Mouse (Mus musculus): ENCODE results near the gene Tmem274. TPM values are rescaled to one million over a fixed set of nuclear protein-coding genes. Genes with fewer than 3 reads are reported as not detected.
A peak's percentile ranks its signal among the peaks of the same experiment; 100 is the strongest.

Tmem274 gene
- polyA plus RNA-seq, 1 experiment, result not detected

DNA sequence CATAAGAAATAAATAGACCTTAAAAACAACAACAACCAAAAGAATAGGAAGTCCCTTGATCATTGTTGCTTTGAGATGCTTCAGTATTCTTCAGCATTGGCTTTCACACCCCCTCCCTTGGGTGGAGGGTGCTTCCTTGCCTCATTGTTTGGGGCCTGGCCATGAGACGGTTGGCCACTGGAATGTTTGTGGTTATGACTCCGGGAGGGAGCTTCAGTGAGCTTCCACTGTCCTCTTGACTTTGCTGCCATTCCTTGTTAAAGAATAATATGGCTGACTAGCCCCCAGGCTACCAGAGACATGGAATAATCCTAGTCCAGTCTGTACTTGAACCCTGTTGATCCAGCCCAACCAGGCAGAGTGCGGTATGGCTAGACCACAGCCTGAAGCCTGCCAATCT is 29.7 kb downstream of the Tmem274 start:
- Histone ChIP-seq H3K4me1 (ENCODE audit: control insufficient read depth, insufficient read depth, low read length) (peaks cover 9% of the 10 kb centered on the region), H3K27ac (ENCODE audit: insufficient read depth, low read depth, low read length) (no peak overlapping the region), H3K4me3 (ENCODE audit: insufficient read depth, low read depth, low read length) (no peak overlapping the region)
- WGBS, result 85% methylated on average over 3 of the region's 3 CpGs
- TF ChIP-seq CTCF (IDR thresholded peaks at IDR 0.05; ENCODE audit: insufficient read depth, low read depth, low read length) (no peak), POLR2A (IDR thresholded peaks at IDR 0.05; ENCODE audit: insufficient read depth, low read depth, low read length) (no peak)

DNA sequence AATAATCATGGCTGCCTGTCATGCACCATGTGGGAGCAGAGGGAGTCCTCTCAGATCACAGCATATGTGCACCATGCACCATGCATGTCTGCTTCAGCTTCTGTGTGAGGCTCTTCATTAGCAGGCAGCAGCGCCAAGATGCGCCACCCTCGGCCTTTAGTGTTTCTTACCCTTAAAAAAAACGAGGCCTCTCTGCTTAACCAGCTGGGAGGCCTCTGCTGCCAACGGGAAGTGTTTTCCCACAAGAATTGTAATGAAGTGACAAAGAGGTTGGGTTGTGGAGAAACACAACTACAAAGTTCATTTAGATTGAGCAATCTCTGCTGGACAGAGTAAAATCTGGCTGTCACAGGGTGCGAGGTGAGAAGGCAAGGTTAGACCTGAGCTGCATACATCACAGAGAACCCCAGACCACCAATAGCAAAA is 34.1 kb downstream of the Tmem274 start:
- H3K4me1 ChIP-seq (ENCODE audit: control insufficient read depth, insufficient read depth, low read length), result peaks cover 2% of the 10 kb centered on the region; the same call in 1 of the 2 replicates
- WGBS, result 44% methylated on average over 6 of the region's 6 CpGs
- TF ChIP-seq POLR2A (IDR thresholded peaks at IDR 0.05; ENCODE audit: insufficient read depth, low read depth, low read length), result no peak
- no peak for TF ChIP-seq CTCF (IDR thresholded peaks at IDR 0.05; ENCODE audit: insufficient read depth, low read depth, low read length)
- no peak overlapping the region for H3K4me3 ChIP-seq (ENCODE audit: insufficient read depth, low read depth, low read length)
- H3K27ac ChIP-seq (ENCODE audit: insufficient read depth, low read depth, low read length), result no peak overlapping the region; the same call in 1 of the 2 replicates

GRCm38 (mm10) chr4:149512072-149512471 is 34.9 kb downstream of the Tmem274 start:
- 72% methylated on average over 7 of the region's 7 CpGs for WGBS
- H3K4me1 ChIP-seq (ENCODE audit: control insufficient read depth, insufficient read depth, low read length), result peaks cover 2% of the 10 kb centered on the region; the same call in 1 of the 2 replicates
- H3K27ac ChIP-seq (ENCODE audit: insufficient read depth, low read depth, low read length), result no peak overlapping the region
- TF ChIP-seq POLR2A (IDR thresholded peaks at IDR 0.05; ENCODE audit: insufficient read depth, low read depth, low read length) (no peak), CTCF (IDR thresholded peaks at IDR 0.05; ENCODE audit: insufficient read depth, low read depth, low read length) (no peak)
- no peak overlapping the region for H3K4me3 ChIP-seq (ENCODE audit: insufficient read depth, low read depth, low read length)

DNA sequence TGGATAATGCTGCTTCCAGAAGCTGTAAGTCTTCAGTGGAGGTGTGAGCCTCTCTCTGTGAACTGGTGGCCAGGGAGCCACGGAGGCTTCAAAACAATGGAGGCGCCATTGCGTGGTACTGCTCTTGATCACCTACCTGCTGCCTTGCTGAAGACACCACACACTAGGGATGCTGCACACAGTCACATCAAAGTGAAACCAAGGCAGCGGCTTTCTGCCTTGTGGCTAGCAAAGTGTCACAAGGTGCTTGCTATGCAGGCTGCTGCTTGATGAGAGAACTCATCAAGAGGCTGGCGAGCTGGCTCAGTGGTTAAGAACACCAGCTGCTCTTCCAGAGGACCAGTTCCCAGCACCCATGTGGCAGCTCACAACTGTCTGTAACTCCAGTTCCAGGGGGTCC is 38.5 kb downstream of the Tmem274 start:
- Histone ChIP-seq H3K4me3 (ENCODE audit: insufficient read depth, low read depth, low read length) (no peak overlapping the region), H3K4me1 (ENCODE audit: control insufficient read depth, insufficient read depth, low read length) (peaks cover 10% of the 10 kb centered on the region), H3K27ac (ENCODE audit: insufficient read depth, low read depth, low read length) (no peak overlapping the region)
- TF ChIP-seq POLR2A (IDR thresholded peaks at IDR 0.05; ENCODE audit: insufficient read depth, low read depth, low read length), result no peak
- no peak for TF ChIP-seq CTCF (IDR thresholded peaks at IDR 0.05; ENCODE audit: insufficient read depth, low read depth, low read length)
- 86% methylated on average over 5 of the region's 5 CpGs for WGBS

GRCm38 (mm10) chr4:149517868-149518340 is 40.7 kb downstream of the Tmem274 start, which contains the start of gene Ctnnbip1:
TSS of gene Ctnnbip1 (plus strand) at chr4:149518236.
- WGBS, result 2% methylated on average over 46 of the region's 46 CpGs
- H3K27ac ChIP-seq (ENCODE audit: insufficient read depth, low read depth, low read length), result no peak within 1 kb of the TSS
- TF ChIP-seq POLR2A (IDR thresholded peaks at IDR 0.05; ENCODE audit: insufficient read depth, low read depth, low read length) (peak; percentile 44), CTCF (IDR thresholded peaks at IDR 0.05; ENCODE audit: insufficient read depth, low read depth, low read length) (no peak)
- peaks cover 16% of the 10 kb centered on the region for H3K4me1 ChIP-seq (ENCODE audit: control insufficient read depth, insufficient read depth, low read length)
- peak within 1 kb of the TSS; percentile 74 for H3K4me3 ChIP-seq (ENCODE audit: insufficient read depth, low read depth, low read length)

DNA sequence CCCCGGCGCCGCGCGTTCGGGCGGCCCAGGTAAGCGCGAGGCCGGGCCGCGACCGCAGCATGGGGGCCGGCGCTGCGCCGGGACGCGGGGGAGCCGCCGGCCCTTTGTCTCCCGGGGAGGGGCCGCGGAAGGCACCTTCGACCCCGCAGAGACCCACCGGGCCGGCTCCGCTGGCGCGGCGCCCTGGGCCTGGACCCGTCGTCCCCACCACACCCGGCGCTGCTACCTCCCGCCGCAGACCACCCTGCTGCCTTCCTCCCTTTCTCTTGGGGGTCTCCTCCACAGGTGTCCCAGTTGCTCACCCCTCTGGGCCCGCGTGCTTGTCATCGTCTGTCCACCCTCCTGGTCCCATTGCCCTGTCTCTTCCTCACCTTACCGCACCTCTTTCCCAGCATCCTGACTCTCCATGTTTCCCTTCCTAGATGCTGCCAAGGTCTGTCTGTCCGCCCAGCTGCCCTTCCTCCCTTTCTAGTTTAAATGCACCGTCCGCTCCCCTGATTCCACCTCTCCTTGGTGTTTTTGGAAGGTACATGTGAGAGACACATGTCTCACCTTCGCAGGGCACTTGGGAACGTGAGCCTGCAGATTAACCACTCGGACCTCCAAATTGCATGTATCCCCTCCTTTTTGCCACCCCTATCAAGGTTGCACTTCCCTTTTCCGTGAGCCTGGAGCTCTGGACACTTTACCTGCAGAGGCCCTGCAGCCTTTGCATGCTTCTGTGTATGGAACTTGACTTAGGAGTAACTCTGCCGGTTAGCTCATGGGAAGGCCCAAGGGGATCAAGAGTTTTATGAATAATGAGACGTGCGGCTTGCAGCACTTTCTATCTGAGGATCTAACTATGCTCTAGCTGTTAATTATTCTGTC is 41.4 kb downstream of the Tmem274 start:
- peaks cover 16% of the 10 kb centered on the region for H3K4me1 ChIP-seq (ENCODE audit: control insufficient read depth, insufficient read depth, low read length)
- WGBS, result 5% methylated on average over 52 of the region's 52 CpGs
- no peak overlapping the region for H3K27ac ChIP-seq (ENCODE audit: insufficient read depth, low read depth, low read length)
- H3K4me3 ChIP-seq (ENCODE audit: insufficient read depth, low read depth, low read length), result peak overlapping the region; percentile 74
- TF ChIP-seq CTCF (IDR thresholded peaks at IDR 0.05; ENCODE audit: insufficient read depth, low read depth, low read length) (no peak), POLR2A (IDR thresholded peaks at IDR 0.05; ENCODE audit: insufficient read depth, low read depth, low read length) (no peak; the same call in 1 of the 2 replicates)

DNA sequence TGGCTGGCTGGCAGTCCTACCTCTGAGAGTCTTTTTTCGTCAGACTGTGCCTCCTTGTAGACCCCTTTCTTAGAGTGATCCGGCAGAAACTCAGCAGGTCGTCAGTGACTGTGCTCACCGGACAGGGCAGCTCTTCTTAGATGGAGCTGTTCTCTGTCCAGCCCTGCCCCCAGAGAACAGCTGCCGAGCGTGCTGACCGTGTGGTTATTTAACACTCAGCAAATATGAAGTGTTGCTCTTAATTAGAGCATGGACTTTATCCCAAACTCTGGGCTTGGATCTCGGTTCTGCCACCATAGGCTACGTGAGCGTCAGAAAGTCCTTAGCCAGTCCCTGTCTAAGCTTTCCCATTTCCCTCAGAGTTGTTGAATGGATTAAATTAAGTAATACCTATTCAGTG is 44.1 kb downstream of the Tmem274 start:
- WGBS, result 72% methylated on average over 10 of the region's 10 CpGs
- Histone ChIP-seq H3K4me3 (ENCODE audit: insufficient read depth, low read depth, low read length) (no peak overlapping the region), H3K4me1 (ENCODE audit: control insufficient read depth, insufficient read depth, low read length) (peaks cover 25% of the 10 kb centered on the region), H3K27ac (ENCODE audit: insufficient read depth, low read depth, low read length) (no peak overlapping the region)
- no peak for TF ChIP-seq CTCF (IDR thresholded peaks at IDR 0.05; ENCODE audit: insufficient read depth, low read depth, low read length)
- TF ChIP-seq POLR2A (IDR thresholded peaks at IDR 0.05; ENCODE audit: insufficient read depth, low read depth, low read length), result no peak

DNA sequence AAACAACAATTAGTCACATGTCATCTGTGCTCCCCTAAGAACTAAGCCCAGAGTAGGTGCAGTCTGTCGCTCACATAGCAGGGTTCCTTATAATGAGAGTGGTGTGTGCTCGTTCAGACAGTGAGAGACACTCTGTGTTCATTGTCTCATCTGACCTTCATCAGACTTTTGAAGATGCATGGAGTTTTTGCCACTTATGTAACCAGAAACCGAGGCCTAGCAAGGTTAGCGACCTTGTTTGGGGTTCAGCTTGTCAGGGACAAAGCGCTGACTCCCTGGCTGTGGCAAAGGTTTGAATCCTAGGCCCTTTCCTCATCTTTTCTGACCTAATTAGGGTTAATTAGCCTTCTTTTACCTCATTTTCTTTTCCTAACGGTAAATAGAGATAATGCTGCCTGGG is 46.8 kb downstream of the Tmem274 start:
- H3K4me1 ChIP-seq (ENCODE audit: control insufficient read depth, insufficient read depth, low read length), result peaks cover 23% of the 10 kb centered on the region
- no peak overlapping the region for H3K4me3 ChIP-seq (ENCODE audit: insufficient read depth, low read depth, low read length)
- 76% methylated on average over 6 of the region's 6 CpGs for WGBS
- H3K27ac ChIP-seq (ENCODE audit: insufficient read depth, low read depth, low read length), result no peak overlapping the region
- TF ChIP-seq CTCF (IDR thresholded peaks at IDR 0.05; ENCODE audit: insufficient read depth, low read depth, low read length) (no peak), POLR2A (IDR thresholded peaks at IDR 0.05; ENCODE audit: insufficient read depth, low read depth, low read length) (no peak)

GRCm38 (mm10) chr4:149525170-149525569 is 48.0 kb downstream of the Tmem274 start:
- H3K4me3 ChIP-seq (ENCODE audit: insufficient read depth, low read depth, low read length), result no peak overlapping the region
- H3K4me1 ChIP-seq (ENCODE audit: control insufficient read depth, insufficient read depth, low read length), result peaks cover 23% of the 10 kb centered on the region
- 82% methylated on average over 4 of the region's 4 CpGs for WGBS
- TF ChIP-seq CTCF (IDR thresholded peaks at IDR 0.05; ENCODE audit: insufficient read depth, low read depth, low read length) (no peak), POLR2A (IDR thresholded peaks at IDR 0.05; ENCODE audit: insufficient read depth, low read depth, low read length) (no peak)
- H3K27ac ChIP-seq (ENCODE audit: insufficient read depth, low read depth, low read length), result no peak overlapping the region
